Mouse (Mus musculus) cerebellum, adult 2 months (tissue): ENCODE data around the gene Kifc3. TPM values are rescaled to one million over a fixed set of nuclear protein-coding genes. Genes with fewer than 3 reads are reported as not detected.

ENCODE experiments used
- DNase-seq, 2 experiments: peaks; one replicate each; pipeline ENCODE4 v3.0.0; 2021
- H3K27ac ChIP-seq: fragments of 200-500 bp; 2 replicates; pipeline ENCODE4 v1.5.1; 2012; ENCODE audit warnings: low read length, control low read depth, inconsistent platforms; ENCODE audit not compliant: insufficient read depth
- H3K27me3 ChIP-seq: fragments of 200-500 bp; 2 replicates; pipeline ENCODE4 v1.6.1; 2012; ENCODE audit warnings: inconsistent platforms, mild to moderate bottlenecking, low read length, moderate library complexity; ENCODE audit not compliant: control insufficient read depth, insufficient read depth
- H3K4me1 ChIP-seq: fragments of 200-500 bp; 2 replicates; pipeline ENCODE4 v1.6.1; 2011; ENCODE audit warnings: low read length; ENCODE audit not compliant: control insufficient read depth, insufficient read depth
- H3K4me3 ChIP-seq: fragments of 200-500 bp; replicated peaks from 2 replicates; pipeline ENCODE3; 2011; ENCODE audit warnings: mild to moderate bottlenecking, low read depth, low read length, control low read depth; ENCODE audit not compliant: insufficient read depth
- CTCF ChIP-seq: fragments of 200-500 bp; IDR thresholded peaks from 2 replicates; pipeline ENCODE4 v1.5.1; 2011; ENCODE audit warnings: low read depth, mild to moderate bottlenecking, control low read depth, low read length, moderate library complexity, borderline replicate concordance; ENCODE audit not compliant: insufficient read depth
- POLR2A ChIP-seq: fragments of 200-500 bp; IDR thresholded peaks from 2 replicates; pipeline ENCODE4 v1.6.1; 2011; ENCODE audit warnings: low read length, control low read depth, borderline replicate concordance; ENCODE audit not compliant: insufficient read depth
- WGBS: fragments of 180-500 bp; shearing (Covaris S2); methylation state at CpG from one replicate; pipeline ENCODE4 v1.1.7; 2018; 5-methylcytosine and 5-hydroxymethylcytosine counted together
- polyA plus RNA-seq: library from polyadenylated mRNA; depleted of rRNA; stranded (reverse); fragments of >200 nt; gene quantifications from 2 replicates; pipeline ENCODE4 v1.2.3, GENCODE M21; 2012

The Kifc3 gene
- polyA plus RNA-seq, 1 experiment: 56.8 TPM

- TF ChIP-seq CTCF (no peak), POLR2A (no peak)
- 77% methylated on average over 10 of the region's 10 CpGs for WGBS
- Histone ChIP-seq H3K27ac (no peak overlapping the region), H3K27me3 (no peaks in the 10 kb centered on the region), H3K4me1 (peaks cover 26% of the 10 kb centered on the region), H3K4me3 (no peak overlapping the region)
- DNase-seq: no peak
Observed at GRCm38 (mm10) chr8:95084744-95085431, 117.7 kb downstream of the Kifc3 start.

GRCm38 (mm10) chr8:95084261-95084660, 118.4 kb downstream of the Kifc3 start:
- H3K4me1 ChIP-seq: peaks cover 26% of the 10 kb centered on the region
- DNase-seq: no peak
- H3K4me3 ChIP-seq: no peak overlapping the region
- no peaks in the 10 kb centered on the region for H3K27me3 ChIP-seq
- H3K27ac ChIP-seq: no peak overlapping the region
- TF ChIP-seq CTCF (no peak), POLR2A (no peak)
- 87% methylated on average over 4 of the region's 4 CpGs for WGBS

- 2% methylated on average over 11 of the region's 11 CpGs for WGBS
- TF ChIP-seq POLR2A: no peak
- Histone ChIP-seq H3K4me1 (peaks cover 25% of the 10 kb centered on the region), H3K27me3 (no peaks in the 10 kb centered on the region), H3K27ac (peak overlapping the region; percentile 40), H3K4me3 (peak overlapping the region; percentile 68)
- DNase-seq: no peak
Observed at GRCm38 (mm10) chr8:95081650-95082049, 121.0 kb downstream of the Kifc3 start.

GRCm38 (mm10) chr8:95080381-95081341, 122.0 kb downstream of the Kifc3 start, which contains the start of gene Katnb1:
Gene Katnb1, plus strand, starts transcription at chr8:95081186.
- TF ChIP-seq POLR2A: peak; percentile 90; the same call in 1 of the 2 replicates
- no peak for TF ChIP-seq CTCF
- Histone ChIP-seq H3K27me3 (no peaks in the 10 kb centered on the region), H3K4me3 (peak within 1 kb of the TSS; percentile 99), H3K4me1 (peaks cover 27% of the 10 kb centered on the region), H3K27ac (peak within 1 kb of the TSS; percentile 61)
- under 1% methylated on average over 47 of the region's 47 CpGs for WGBS
- peak; percentile 98 to 100 for DNase-seq

- no peak overlapping the region for H3K27ac ChIP-seq
- TF ChIP-seq CTCF (no peak), POLR2A (no peak)
- no peak overlapping the region for H3K4me3 ChIP-seq
- 87% methylated on average over 4 of the region's 4 CpGs for WGBS
- H3K27me3 ChIP-seq: no peaks in the 10 kb centered on the region
- DNase-seq: no peak
- H3K4me1 ChIP-seq: peaks cover 25% of the 10 kb centered on the region
Observed at GRCm38 (mm10) chr8:95079305-95079704, 123.3 kb downstream of the Kifc3 start.

GRCm38 (mm10) chr8:95078055-95078454, 124.6 kb downstream of the Kifc3 start:
- peaks cover 25% of the 10 kb centered on the region for H3K4me1 ChIP-seq
- TF ChIP-seq CTCF: no peak
- TF ChIP-seq POLR2A: no peak
- no peaks in the 10 kb centered on the region for H3K27me3 ChIP-seq
- H3K27ac ChIP-seq: no peak overlapping the region
- DNase-seq: peak; percentile 59 to 69
- 44% methylated on average over 3 of the region's 3 CpGs for WGBS
- H3K4me3 ChIP-seq: no peak overlapping the region

- peak overlapping the region; percentile 49 for H3K27ac ChIP-seq
- no peak overlapping the region for H3K4me3 ChIP-seq
- 41% methylated on average over 17 of the region's 17 CpGs for WGBS
- DNase-seq: peak; percentile 80 to 81
- peaks cover 16% of the 10 kb centered on the region for H3K4me1 ChIP-seq
- H3K27me3 ChIP-seq: no peaks in the 10 kb centered on the region
- TF ChIP-seq CTCF (no peak), POLR2A (no peak)
Observed at GRCm38 (mm10) chr8:95076151-95076550, 126.5 kb downstream of the Kifc3 start.
